Mouse (Mus musculus): ENCODE results near the gene Slco2a1.

Gene Slco2a1

DNA sequence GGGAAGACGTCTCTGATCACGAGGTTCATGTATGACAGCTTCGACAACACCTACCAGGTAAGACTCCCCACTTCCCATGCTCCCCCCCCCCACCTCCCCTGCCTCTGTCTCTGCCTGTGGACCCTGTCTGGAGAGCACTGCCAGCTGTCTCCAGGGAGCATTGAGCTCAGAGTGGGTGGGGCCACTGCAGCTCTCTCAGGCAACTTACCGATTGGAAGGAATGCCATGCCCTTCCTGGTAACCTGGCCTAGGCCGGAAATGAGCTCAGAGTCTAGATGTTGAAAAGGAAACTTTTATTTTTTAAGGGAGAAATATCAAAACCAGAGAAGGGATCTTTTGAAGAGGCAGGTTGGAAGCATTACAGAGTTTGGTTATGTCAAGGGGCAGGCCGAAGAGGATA lies 151.9 kb downstream of the Slco2a1 start:
- in situ Hi-C loops (cut with MboI; ENCODE audit: low pct_unique_long_range_greater_than_20kb in 1 of 2, low sequenced_read_pairs in 2 of 2, unreplicated experiment in 1 of 2) = no loop called here

DNA sequence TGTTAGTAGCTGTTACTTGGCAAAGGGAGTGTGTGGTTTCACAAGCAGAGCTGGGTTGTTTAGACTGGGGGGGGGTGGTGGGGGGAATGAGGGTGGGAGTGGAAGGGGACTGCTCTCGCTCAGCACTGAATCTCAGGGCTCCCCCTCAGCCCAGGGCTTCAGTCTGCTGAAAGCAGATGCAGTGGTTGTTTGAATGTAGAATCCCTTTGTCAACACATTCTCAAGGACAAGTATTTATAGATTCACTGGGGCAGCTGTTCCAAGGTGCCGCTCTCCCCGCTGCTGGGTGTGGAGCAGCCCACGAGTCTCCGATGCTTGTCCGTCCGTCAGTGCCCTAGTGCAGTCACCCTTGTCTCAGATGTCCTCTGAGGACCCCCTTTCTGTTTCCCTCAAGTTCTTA lies 152.8 kb downstream of the Slco2a1 start:
- in situ Hi-C loops (cut with MboI; ENCODE audit: low pct_unique_long_range_greater_than_20kb in 1 of 2, low sequenced_read_pairs in 2 of 2, unreplicated experiment in 1 of 2) = no loop called here

DNA sequence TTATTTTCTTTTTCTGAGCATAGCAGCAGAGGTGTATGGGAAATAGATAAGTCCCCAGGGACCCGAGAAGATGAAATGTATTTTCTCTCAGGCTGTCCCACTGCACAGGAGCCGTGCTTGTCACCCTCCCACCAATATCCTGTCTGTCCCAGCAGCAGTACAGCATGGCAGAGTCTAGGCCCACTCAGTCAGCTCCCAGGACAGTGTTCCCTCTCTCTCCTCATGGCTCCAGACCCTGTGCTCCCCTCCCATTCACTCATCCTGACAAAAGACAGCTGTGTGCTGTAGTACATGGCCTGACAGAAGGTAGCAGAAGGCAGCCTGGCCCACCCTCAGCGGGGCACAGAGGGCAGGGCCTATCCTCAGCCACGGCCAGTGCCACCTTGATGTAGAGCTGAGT lies 155.4 kb downstream of the Slco2a1 start:
- in situ Hi-C loops (cut with MboI; ENCODE audit: low pct_unique_long_range_greater_than_20kb in 1 of 2, low sequenced_read_pairs in 2 of 2, unreplicated experiment in 1 of 2) = no loop called here

DNA sequence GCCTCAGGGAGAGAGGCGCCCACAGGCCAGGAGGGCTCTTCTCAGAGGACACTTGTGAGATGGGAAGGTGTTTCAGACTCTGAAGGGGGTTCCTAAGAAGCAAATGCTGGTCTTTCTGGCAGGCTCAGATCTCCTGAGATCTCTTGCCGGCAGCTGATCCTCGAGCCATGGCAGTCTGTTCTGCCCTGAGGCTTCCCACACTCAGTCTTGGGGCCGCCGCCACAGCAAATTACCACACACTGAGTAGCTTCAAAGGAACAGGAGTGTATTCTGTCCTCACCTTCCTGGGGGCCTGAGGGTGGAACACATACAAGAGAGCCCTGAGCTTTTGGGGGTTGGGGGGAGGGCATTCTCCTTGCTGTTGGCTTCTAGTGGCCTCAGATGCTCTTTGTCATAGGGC lies 156.8 kb downstream of the Slco2a1 start:
- in situ Hi-C loops (cut with MboI; ENCODE audit: low pct_unique_long_range_greater_than_20kb in 1 of 2, low sequenced_read_pairs in 2 of 2, unreplicated experiment in 1 of 2) = no loop called here
